Comparison of ENCODE assay signal across 24 mouse cellular contexts in the genomic region with DNA sequence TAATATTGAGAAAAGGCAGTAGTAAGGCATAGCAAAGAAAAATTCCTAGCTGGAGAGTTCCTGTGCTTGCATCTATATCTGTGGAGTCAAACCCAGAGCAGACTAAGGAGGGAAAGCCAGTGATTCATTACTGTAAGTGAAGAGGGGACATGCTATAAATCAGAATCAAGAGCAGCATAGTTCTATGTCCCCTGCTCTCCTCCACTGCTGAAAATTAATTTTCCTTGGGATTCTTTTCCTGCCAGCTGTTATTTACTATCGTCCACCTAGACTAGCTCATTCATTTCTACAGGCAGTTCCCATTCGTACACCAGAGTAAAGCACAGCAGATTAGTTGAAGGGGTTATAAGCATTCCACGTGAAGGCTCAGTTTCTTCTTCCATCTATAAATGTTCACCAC.
"Had no signal": no experiment of that assay in that cellular context is flagged by ENCODE, and none has a peak within 500 bp of the region (broad histone marks: within the 10 kb centered on the region; RNA-seq: fewer than 3 reads in every experiment).

No protein-coding gene starts in this region.

- H3K9me3 ChIP-seq: forebrain, embryonic 15.5 days; heart, embryonic 13.5 days; heart, embryonic 15.5 days; hindbrain, embryonic 12.5 days; limb, embryonic 13.5 days; limb, embryonic 15.5 days; liver, embryonic 12.5 days had no signal

- H3K4me2 ChIP-seq: forebrain, embryonic 15.5 days; heart, embryonic 11.5 days; heart, embryonic 13.5 days; heart, embryonic 15.5 days; hindbrain, embryonic 12.5 days; hindbrain, embryonic 14.5 days; limb, embryonic 13.5 days; limb, embryonic 15.5 days; liver, embryonic 12.5 days had no signal

- H3K27me3 ChIP-seq: forebrain, embryonic 15.5 days; heart, embryonic 13.5 days; heart, embryonic 15.5 days; hindbrain, embryonic 12.5 days; limb, embryonic 13.5 days; limb, embryonic 15.5 days; liver, embryonic 12.5 days had no signal

- H3K4me1 ChIP-seq: forebrain, embryonic 15.5 days; heart, embryonic 13.5 days; heart, embryonic 15.5 days; hindbrain, embryonic 12.5 days; limb, embryonic 13.5 days; limb, embryonic 15.5 days; liver, embryonic 12.5 days had no signal

- ATAC-seq: forebrain, embryonic 15.5 days; forebrain, postnatal 0 days; hindbrain, postnatal 0 days; intestine, embryonic 16.5 days; liver, embryonic 12.5 days had no signal

- H3K36me3 ChIP-seq: forebrain, embryonic 15.5 days; heart, embryonic 13.5 days; heart, embryonic 15.5 days; hindbrain, embryonic 12.5 days; limb, embryonic 13.5 days; limb, embryonic 15.5 days; liver, embryonic 12.5 days had no signal

- H3K9ac ChIP-seq: forebrain, embryonic 15.5 days; forebrain, postnatal 0 days; heart, embryonic 13.5 days; heart, embryonic 15.5 days; hindbrain, embryonic 12.5 days; hindbrain, embryonic 14.5 days; limb, embryonic 13.5 days; limb, embryonic 15.5 days; liver, embryonic 12.5 days had no signal

- DNase-seq: forebrain, postnatal 0 days; gastrocnemius, postnatal 14 days; gastrocnemius, postnatal 36 days; heart, adult 11 months; heart, adult 2 months; heart, postnatal 14 days; heart, postnatal 36 days; kidney, adult 11 months; kidney, adult 2 months; kidney, postnatal 10 days; layer of hippocampus, adult 9-11 months; layer of hippocampus, postnatal 36 days; left cerebral cortex, postnatal 4 days had no signal

- H3K4me3 ChIP-seq: forebrain, embryonic 15.5 days; heart, adult 2 months; heart, embryonic 13.5 days; heart, embryonic 15.5 days; hindbrain, embryonic 12.5 days; limb, embryonic 13.5 days; limb, embryonic 15.5 days; liver, embryonic 12.5 days had no signal

- H3K27ac ChIP-seq: forebrain, embryonic 15.5 days; heart, adult 2 months; heart, embryonic 13.5 days; heart, embryonic 15.5 days; hindbrain, embryonic 12.5 days; hindbrain, embryonic 14.5 days; hindbrain, postnatal 0 days; limb, embryonic 13.5 days; limb, embryonic 15.5 days; liver, embryonic 12.5 days had no signal
